Mouse (Mus musculus) left cerebral cortex, postnatal 10 days (tissue): ENCODE measurements around the gene Arid3b. TPM values are rescaled to one million over a fixed set of nuclear protein-coding genes. Genes with fewer than 3 reads are reported as not detected.
A peak's percentile ranks its signal among the peaks of the same experiment; 100 is the strongest.

Experiments used
- DNase-seq, 2 experiments: peaks; one replicate each; pipeline ENCODE4 v3.0.0; 2021 to 2022; ENCODE audit warnings: low spot score in 2 of 2, mixed read lengths in 1 of 2; ENCODE audit errors: extremely low spot score in 1 of 2
- intact Hi-C: fragments of 180-260 bp; cut with DNase I; formaldehyde crosslinking; loops from one replicate; pipeline ENCODE4 v1.15.1; 2025
- total RNA-seq, 2 experiments: library from RNA; stranded (reverse); gene quantifications; 2 replicates each; pipeline ENCODE4 v1.2.3; 2021

Arid3b gene
- total RNA-seq, 2 experiments from 2014 or later, result 7.7 to 9.3 TPM

DNA sequence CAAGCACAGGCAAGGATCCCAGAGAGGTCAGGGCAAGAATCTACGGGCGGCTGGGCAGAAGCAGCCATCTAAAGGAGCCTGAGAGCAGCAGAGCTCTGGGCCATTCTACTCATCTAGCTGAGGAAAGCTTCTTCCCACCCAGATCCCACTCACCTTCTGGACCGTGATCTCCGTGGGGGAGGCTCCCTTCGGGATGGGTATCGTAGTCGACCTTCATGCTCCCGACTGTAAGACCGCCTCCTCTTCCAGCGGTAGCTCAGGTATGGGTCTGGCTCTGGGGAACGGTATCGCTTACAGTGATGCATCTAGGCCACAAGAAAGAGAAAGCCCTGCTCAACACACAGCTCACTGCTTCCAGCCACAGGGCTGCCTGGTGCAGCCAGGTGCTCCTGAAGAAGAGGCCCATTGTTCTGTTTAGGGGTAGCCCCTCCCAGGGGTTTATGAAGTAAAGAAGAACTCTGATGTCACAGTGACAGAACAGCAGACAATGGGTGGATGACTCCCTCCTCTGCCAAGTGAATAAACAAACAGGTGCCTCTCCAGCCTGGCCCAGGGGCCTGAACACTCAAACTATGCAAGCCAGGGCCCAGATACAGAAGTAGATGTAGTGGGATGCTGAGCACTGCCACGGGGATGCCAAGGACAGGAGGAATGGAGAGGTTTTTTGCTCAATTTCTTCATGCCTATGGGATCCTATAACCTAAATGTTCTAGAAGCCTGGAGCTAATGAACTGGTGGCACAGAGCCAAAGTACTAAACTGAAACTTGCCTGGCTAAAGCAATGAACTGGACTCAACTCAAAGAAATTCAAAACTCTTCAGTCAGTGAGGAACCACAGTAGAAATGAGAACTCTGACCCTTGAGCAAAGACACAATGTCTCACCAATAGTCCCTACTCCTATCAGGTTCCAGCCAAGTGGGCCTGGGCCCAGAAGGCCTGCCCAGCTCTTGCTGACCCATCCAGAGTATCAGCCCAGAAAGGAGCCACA lies 74.7 kb downstream of the Arid3b start:
- no peak for DNase-seq
- intact Hi-C loops, result loop anchor here (5.0 kb wide), 2 partner anchors 150 to 235 kb away; partner anchors contain the start of gene Ubl7

DNA sequence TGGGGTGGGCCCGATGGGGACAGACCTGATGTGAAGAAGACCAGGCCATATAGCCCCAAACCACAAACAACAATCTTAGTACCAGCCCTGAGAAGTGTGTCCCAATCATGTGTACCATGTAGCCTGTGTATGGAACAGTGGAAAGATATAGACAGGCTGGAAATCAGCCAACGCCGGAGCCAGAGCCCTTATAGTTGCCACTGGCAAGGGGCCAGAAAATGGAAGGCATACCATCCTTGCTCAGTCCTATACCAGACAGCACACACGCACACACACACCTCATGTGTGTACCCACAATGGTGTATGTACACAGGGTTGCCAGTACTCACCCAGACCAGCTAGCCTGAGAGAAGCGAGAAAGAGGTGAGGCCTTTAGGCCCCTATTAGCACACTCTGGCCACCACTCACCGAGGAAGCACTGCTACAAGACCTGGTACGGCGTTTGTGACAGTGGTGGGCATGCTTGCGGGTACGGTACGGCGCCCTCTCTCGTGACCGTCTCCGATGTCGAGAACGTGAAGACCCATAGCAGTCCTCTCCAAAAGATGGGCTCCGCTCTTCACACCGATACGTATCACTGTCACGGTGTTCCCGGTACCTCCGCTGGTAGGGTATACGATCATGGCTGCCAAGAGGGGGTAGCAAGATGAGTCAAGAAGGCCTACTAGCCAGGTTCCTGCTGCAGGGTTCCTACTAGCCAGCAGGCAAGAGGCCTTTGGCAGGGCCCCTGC lies 76.0 kb downstream of the Arid3b start:
- no peak for DNase-seq
- intact Hi-C loops, result loop anchor here (5.0 kb wide), 2 partner anchors 152 to 237 kb away; partner anchors contain the start of gene Ubl7

- intact Hi-C loops, result no loop called here
- peak in 1 of 2 experiments; percentile 74 for DNase-seq
These were observed 77.3 kb downstream of the Arid3b start for GRCm38 (mm10) chr9:57759289-57759688.

DNA sequence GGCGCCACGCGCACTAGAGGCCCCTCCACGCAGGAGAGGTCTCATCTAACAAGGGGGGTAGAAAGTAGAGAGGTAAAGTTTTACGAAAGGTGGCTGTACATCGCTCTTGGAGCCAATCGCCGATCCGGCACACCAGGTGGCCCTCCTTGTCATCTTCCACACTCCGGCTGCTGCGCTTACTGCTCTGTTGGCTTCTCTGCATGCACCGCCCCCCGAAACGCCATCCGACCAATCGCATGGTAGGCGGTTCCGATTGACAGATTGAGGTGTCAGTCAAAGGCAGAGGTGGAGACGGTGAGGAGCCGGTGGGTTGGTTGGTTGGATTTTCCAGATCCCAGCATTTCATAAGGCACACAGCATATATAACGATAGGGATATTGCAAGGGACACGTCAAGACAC lies 78.1 kb downstream of the Arid3b start:
- peak in 1 of 2 experiments; percentile 53 for DNase-seq

DNA sequence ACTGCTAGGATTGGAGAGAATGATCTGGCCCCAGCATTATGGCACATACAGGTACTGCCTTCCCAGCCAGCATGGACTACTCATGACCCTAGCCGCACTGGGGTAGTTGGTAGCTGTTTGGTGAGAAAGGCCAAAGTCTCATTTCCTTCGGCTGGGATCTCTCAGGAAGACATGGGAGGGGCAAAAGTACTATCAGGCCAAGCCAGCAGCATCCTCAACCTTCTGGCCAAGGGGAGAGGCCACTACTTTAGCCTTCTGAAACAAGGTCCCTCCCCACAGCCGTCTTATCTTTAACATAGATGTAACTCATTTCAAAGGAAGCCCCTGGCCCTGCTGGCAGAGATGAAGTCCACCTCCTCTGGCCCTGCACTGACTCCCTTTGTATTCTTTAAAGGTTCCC lies 79.0 kb downstream of the Arid3b start:
- intact Hi-C loops, result no loop called here
- no peak for DNase-seq

More for the DNA sequence above, 78.1 kb downstream of the Arid3b start:
- intact Hi-C loops, result no loop called here

DNA sequence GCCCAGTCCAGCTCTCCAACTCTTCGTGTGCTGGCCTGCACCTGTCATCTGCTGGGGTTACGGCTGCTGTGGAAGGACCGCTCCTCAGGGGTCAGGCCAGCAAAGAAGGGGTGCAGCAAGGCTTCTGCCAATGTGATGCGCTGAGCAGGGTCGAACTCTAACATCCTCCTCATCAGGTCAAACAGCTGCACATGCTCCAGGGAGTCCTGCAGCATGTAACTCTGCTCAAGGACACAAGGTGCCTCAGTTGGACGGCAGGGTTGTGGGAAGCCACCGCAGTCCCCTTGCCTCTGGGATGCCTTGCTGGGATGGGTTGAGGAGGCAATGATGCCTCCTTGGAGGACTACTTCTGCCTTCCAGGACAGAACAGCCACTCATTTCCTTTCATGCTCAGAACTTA lies 85.7 kb downstream of the Arid3b start:
- no peak for DNase-seq
- intact Hi-C loops, result no loop called here

DNA sequence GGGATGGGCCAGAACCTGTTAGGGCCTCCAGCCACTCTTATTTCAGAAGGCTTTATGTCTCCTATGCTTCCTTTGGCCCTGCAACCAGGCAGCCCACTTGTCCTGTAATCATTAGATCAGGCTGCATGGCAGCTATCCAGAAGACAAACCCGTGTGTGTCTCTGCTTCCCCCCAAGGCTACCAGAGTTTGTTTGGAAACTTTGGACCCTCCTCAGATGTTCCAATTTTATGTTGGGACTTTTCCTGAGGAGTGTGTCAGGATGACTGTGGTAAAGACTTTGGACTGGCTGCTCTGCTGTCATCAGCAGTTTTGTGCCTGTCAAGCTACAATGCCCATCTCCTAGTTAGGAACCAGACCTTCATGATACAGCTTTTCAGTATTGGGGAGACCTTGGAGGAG lies 87.8 kb downstream of the Arid3b start:
- DNase-seq, result no peak
- intact Hi-C loops, result no loop called here

- intact Hi-C loops, result no loop called here
- DNase-seq, result peak in 1 of 2 experiments; percentile 36
These were observed 88.5 kb downstream of the Arid3b start for GRCm38 (mm10) chr9:57748137-57748536.

GRCm38 (mm10) chr9:57747067-57747466 lies 89.5 kb downstream of the Arid3b start:
- intact Hi-C loops, result no loop called here

DNA sequence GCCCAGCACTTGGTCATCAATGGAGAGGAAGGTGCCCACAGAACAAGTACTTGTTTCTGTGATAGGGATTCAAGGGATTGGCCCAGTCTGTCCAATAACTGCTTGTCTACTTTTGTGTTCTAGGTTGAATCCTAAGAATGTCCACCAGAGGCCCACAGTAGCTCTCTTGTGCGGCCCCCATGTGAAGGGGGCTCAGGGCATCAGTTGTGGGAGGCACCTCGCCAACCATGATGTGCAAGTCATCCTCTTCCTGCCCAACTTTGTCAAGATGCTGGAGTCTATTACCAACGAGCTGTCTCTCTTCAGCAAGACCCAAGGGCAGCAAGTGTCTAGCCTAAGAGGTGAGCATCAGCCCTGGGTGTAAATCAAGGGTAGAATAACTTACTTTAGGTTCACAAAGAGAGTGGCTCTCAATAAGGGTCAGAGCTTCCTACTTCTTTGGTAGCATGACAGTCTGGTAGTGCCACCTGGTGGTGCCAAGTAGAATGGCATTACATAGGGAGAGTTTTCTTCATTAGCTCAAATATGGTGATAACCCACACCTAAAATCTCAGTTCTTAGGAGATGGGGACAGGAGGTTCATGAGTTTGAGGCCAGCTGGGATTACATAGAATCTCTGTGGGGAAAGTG lies 92.0 kb downstream of the Arid3b start:
- intact Hi-C loops, result no loop called here
- DNase-seq, result no peak

More at GRCm38 (mm10) chr9:57747067-57747466, 89.5 kb downstream of the Arid3b start:
- no peak for DNase-seq

Other genes with a start within 250 kb of the Arid3b start
- 10 to 100 TPM; 33.5 to 38.8 TPM for gene Ulk3, start 247.3 kb downstream of the Arid3b start, total RNA-seq
- 10 to 100 TPM; 15.6 to 17.8 TPM for gene Cplx3, start 230.5 kb downstream of the Arid3b start, total RNA-seq
- not detected for gene Lman1l, start 216.0 kb downstream of the Arid3b start, total RNA-seq
- 10 to 100 TPM; 64.6 to 66.3 TPM for gene Csk, start 183.2 kb downstream of the Arid3b start, total RNA-seq
- not detected for gene Cyp1a2, start 153.1 kb downstream of the Arid3b start, total RNA-seq
- gene Cyp1a1, start 148.9 kb downstream of the Arid3b start, total RNA-seq, result under 1 TPM; 0.41 to 0.43 TPM
- gene Edc3, start 128.3 kb downstream of the Arid3b start, total RNA-seq, result 10 to 100 TPM; 15.2 to 17.6 TPM
- 10 to 100 TPM; 69.6 to 88.0 TPM for gene Clk3, start 70.9 kb downstream of the Arid3b start, total RNA-seq
- gene Ubl7, start 74.2 kb upstream of the Arid3b start, total RNA-seq, result 100 to 1,000 TPM in 1 of 2 experiments, 10 to 100 TPM in 1; 98.2 to 107 TPM
- gene Sema7a, start 103.3 kb upstream of the Arid3b start, total RNA-seq, result 100 to 1,000 TPM; 127 to 132 TPM
- 1 to 10 TPM; 2.4 to 3.4 TPM for gene Cyp11a1, start 169.6 kb upstream of the Arid3b start, total RNA-seq
- gene Stra6, start 227.0 kb upstream of the Arid3b start, total RNA-seq, result 10 to 100 TPM in 1 of 2 experiments, 1 to 10 TPM in 1; 10.0 to 10.9 TPM